Mouse (Mus musculus) WW6 (cell line): ENCODE results near the gene Adamts14.

Source experiments
- DNase-seq: peaks from one replicate; pipeline ENCODE4 v3.0.0-alpha.2; 2013; ENCODE audit warnings: low read depth, low spot score

Adamts14 gene

DNA sequence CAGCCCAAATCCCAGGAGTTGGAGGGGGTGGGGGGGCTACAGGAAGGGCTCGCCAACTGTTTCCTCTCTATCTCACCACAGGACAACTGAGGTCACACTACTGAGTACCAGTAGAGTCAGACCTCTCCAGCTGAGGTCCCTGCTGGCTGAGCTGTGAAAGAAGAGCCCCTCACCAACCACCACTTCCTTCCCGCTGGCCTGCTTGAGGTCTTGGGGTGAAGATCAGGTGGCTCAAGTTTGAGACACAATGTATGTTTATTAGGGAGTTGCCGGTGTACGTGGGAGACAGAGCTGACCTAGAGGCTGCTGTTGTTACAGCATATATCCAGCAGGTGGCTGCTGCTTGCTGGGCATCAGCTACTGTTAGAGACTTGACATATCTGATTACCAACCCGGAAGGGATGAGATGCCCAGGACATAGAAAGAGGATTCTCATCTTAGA is 2.5 kb upstream of the Adamts14 start:
- DNase-seq = peak; percentile 36

DNA sequence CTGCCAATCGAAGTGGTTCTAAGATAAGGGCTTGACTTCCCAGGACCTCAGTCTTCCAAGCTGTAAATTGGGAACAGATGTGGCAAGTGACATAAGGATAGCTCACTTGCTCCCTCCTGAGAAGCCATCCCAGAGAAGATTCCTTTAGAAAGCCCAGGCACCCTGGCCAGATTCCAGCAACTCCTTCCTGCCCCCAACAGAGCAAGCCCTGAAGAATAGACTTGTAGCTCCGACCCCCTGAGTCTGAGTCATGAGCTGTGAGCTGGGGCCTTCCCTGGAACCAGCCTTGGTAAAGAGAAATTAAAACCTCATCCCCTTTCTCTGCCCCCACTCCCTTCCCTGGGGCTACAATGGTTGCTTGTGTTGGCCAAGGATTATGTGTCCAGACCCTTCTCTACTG is 1.3 kb upstream of the Adamts14 start:
- no peak for DNase-seq

DNA sequence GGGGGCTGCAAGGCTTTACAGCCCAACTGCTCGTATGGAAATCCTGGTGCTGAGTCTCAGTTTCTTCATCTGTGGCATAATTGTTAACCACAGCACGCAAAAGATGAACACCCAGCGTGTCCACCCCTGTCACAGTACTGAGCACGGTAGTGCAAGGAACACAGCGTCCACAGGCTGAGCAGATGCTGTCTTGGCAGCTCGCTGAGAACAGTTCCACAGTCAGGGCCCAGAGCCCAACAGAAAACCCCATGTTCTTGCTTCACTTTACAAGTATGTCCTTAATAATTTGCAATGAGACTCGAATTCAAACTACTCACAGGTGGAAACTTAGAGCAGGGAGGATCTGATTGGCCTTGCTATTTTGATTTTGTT is 592 bp upstream of the Adamts14 start:
- DNase-seq = no peak

DNA sequence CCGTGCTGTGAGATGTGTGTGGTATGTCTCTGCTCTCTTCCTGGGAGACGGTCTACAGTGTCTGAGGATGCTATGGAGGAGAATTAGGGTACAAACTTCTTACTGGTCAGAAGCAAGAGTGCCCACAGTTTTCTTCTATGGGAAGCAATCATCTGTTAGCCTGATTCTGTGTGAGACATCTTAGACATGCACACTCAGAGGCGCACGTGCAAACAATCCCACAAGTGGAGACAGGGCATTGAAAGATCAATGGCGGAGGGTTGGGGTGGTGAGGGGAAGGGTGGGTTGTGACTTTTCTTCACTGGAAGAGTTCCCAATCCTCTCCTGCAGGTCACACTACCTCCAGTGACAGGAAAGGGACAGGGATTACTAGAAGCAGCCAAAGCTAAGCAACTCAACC is 607 bp downstream of the Adamts14 start:
- no peak for DNase-seq

DNA sequence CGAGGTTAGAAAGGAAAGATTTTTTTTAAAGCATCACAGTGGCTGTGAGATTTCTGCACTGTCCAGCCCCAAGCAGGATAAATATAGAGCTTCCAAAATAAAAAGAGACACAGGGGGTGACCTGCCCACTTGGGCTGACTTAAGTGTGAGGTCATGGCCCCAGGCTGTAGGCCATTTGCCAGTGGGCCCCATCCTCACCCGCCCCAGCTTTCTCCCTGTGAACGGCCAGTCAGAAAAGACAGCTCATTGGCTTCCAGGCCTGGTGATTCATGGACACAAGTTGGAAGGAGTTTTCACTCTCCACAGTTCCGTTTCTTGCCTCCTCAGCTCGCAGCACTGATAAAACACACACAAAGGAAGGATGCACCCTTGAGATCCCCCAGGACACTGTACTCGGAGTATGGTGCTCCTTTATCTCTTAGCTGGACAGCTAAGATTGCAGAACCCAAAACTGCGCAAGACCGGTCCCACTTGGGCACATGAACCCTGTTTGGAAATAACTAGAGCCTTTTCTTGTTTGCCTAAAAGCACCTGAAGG is 1.1 kb downstream of the Adamts14 start:
- DNase-seq = no peak

DNA sequence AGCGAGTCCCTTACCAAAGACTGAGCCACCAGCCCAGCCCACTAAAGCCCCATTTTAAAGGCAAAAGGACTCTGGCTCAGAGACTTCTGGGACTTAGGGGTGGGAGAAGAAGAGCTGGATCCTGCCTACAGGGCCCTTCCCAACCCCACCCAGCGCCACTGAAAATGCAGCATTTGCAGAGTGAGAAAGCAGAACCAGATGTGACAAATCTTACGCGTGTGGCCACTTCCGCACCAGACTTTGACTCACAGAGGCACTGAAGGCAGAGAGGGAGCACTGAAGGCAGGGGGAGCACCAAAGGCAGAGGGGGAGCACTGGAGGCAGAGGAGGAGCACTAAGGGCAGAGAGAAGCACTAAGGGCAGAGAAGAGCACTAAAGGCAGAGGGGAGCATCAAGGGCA is 5.9 kb downstream of the Adamts14 start:
- no peak for DNase-seq

DNA sequence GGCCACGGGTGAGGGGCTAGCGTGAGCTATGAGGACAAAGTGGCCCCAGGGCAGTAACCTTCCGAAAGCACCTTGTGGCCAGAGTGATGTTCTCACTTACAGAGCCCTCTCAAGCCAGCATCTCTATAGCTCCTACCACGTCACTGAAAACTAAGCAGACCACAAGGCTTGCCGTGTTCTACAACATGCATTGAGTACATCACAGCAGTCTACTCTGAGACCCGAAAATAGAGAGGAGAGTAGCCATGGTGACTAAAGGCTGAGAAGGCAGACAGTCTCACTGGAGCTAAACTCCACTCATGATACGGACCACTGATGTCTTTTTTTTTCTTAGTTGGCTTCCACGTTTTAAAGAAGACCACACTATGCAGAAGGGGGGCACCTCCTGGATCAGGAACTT is 9.6 kb downstream of the Adamts14 start:
- no peak for DNase-seq

DNA sequence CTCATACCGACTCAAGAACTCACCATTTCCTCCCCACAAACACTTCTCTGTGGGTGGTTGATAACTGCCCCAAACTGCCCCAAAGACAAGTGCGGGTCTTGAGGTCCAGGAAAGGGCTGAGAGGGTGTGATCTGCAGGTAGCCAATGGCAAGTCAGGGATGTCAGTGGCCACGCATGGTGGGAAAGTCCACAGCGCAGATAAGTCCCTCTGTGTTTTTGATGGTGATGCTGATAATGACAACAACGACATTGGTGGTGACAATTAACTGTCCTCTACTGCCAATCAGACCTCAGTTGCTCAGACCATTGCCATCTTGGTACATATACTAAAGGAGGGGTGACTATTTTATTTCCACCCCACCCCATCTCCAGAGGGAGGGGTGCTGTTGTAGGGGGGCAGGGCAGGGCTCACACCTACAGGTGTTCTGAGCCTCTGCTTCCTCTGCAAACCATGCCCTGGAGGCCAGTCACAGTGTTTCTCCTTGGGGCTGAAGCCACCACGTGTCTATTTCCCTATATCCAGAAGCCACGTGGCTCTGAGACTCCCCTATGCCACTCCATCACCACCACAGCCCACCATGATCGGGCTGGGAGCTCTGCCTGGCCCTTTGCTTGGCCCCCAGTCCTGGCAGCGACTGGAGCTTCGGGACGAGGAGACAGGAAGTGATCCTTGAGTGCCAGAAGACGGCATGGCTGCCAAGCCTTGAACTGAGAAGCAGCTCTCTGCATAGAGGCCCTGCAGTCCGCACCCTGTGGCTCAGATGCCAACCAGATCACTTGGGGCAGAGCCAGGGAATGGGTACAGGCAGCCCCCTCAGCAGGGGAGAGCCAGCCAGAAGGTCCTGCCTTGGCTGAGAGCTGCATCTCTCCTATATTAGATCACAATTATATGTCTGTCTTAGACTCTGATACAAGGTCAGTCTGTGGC is 11.7 kb downstream of the Adamts14 start:
- no peak for DNase-seq

DNA sequence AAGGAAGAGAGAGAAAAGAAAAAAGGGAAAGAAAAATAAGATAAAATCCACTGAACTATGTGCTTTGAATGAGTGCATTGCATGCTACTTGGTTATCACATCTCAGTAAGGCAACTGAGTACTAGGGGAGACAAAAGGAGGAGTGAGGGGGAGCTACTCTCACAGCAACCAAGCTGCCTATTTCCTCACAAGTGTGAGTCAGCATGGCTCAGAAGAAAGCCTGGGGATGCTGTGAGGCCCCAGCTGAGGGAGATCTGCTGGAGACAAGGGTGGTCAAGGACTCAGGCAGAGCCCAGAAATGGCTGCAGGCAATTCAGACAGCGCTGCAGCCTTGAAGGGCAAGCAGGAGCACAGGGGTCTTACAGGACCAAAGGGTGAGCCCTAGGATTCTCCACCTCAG is 15.1 kb downstream of the Adamts14 start:
- DNase-seq = no peak

DNA sequence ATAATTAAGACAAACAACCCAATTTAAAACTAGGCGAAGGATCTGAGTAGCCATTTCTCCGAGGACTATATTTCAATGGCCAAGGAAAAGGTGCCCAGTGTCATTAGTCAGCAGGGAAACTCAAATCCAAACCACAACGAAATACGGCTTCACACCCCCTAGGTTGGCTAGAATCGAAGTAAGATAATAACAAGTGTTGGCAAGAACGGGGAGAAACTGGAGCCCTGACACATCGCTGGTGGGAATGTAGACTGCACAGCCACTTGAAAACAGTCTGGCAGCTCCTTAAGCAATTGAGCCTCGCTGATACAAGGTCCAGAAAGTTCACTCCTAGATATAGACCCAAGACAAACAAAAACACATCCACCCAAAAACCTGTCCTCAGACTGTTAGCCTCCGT is 16.6 kb downstream of the Adamts14 start:
- no peak for DNase-seq

DNA sequence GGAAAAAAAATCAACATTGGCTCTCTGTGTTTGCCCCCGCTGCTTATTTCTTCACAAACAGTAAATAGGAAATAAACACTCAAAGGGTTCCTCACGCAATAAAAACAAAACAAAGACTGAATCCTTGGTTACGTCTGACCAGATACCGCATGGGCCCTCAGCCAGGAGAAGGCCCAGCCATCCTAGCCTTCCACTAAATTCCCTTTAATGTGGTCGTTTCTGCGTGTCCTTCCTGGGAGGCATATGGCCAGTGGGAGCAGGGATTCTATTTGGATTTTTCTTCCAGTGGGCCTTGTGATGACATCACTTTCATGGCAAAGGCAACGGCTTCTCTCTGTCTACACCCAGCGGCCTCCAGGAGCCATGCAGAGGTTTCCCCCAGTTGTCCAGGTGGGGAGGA is 18.0 kb downstream of the Adamts14 start:
- DNase-seq = no peak

DNA sequence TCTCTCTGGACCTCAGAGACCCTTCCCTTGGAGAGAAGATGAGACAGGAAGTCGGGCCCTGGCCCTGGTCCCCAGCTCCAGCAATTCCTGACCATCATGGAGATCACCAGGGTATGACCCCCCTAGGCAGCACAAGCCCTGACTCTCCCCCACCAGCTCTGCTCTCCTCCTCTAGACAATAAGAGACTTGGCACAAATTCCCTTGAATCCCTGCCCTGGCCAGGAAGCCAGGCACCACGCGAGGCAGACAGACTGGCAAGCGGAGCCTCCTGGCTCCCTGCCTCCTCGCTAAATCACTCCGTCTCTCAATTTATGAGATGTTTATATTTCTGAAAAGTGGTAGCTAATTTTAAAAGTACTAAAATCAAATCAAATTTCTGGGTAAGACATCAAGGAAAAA is 18.5 kb downstream of the Adamts14 start:
- DNase-seq = no peak

DNA sequence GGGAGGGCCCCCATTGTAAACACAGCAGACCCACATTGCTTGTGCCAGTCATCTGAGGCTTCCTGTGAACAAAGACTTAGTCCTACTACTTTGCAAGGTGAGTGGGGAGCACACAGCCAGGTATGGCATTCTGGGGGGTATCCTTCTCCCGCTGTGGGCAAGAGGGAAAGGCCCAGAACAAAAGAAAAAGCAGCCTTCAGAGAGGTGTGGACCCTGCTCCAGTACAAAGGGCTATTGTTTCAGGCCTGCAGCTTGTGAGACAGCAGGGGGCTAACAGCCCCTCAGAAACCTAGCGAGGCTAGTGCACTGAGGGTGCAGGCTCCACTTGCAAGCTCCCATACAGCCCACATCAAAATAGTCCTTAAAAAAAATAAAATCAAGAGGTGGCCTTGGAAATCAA is 23.3 kb downstream of the Adamts14 start:
- DNase-seq = no peak

DNA sequence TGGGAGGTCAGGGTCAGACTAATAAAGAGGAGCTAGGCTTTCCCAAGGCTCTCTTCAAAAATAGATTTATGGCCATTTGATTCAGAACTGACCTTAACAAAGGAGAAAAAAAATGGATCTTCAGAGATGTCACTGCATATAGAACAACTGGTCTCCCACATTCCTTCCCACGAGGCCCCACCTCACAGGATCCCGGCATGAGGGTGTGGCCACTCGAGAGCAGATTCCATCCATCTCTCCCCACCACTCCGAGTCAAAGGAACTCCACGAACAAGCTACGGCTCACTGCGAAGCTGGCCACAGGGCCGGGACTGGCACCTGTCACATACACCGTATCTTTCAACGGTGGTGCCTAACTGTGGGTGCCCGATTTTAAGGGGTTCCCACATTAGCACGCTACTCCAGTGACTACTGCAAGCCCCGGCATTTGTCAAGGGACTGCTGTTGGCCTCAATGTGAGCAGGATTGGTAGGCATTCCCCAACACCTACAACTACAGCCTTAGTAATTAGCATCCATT is 24.6 kb downstream of the Adamts14 start:
- DNase-seq = no peak

DNA sequence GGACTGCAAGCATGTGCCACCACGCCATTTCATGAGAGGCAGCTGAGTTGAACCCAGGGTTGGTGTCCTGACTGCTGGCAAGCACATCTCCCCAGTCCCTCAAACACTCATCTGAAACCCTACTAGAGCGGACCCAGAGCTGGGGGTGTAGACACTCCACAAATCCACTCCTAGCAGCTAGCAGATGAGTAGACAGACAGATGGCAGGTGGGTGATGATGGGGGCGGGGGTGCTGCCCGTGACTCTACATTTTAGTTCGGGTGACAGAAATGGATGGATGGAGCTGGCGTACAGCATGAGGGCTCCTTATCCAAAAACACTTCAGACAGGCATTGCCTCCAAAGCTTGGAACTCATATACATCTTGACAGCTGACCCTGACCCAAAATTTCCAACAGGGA is 26.9 kb downstream of the Adamts14 start:
- DNase-seq = no peak

DNA sequence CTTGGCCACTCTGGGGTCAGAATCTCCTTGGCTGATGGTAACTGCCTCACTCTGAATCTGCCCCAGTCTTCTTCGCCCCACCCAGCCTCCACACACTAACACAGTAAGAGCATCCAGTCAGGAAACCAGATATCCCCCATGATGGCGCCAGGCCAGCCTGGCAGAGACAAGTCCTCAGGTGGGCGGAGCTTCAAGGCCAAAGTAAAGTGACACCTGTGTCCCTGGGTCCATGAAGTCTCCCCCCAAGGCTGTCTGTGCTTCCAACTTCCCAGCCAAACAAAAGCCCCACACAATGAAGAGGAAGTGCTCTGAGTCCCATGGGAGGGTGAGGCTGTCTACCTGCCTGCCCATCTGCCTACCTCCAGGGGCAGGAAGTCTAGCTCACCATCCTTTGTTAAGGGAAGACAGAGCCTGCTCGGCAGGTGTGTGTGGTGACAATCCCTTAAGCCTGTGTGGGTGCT is 31.2 kb downstream of the Adamts14 start:
- DNase-seq = no peak

DNA sequence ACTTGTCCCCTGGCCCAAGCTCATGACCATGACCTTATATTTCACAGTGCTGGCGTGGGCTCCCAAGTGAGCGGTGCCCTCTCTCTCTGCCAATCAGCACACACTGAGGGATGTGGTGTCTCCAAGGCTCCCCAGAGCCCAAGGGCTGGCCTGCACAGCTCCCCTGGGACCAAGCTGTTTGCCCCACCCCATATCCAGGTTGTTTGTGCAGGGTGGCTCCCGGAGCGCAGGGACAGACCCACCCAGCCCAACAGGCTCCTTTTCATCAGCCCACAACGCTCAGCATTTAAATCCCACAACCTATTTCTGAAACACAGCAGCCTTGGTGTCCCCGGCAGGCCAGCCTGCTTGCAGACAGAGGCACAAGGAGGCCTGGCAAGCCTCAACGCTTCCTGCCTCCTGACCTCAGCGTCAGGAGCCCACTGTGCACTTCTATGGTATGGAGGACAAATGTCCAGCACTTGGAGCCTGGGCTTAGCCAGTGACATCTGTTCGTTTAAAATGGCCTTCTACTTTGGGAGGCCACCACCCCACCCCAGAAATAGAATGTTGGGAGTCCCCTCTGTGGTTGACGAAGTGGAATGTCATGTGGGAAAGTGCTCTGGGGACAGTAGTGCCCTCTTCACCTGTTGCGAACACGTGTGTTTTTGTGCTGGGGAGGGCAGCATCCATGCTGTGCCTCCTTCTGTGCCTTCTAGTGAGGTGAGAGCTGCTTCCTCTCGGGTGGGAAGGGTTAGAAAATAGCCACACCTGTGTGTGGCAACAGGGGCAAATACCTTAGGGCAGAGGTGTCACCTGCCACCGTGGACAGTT is 32.9 kb downstream of the Adamts14 start:
- DNase-seq = no peak

DNA sequence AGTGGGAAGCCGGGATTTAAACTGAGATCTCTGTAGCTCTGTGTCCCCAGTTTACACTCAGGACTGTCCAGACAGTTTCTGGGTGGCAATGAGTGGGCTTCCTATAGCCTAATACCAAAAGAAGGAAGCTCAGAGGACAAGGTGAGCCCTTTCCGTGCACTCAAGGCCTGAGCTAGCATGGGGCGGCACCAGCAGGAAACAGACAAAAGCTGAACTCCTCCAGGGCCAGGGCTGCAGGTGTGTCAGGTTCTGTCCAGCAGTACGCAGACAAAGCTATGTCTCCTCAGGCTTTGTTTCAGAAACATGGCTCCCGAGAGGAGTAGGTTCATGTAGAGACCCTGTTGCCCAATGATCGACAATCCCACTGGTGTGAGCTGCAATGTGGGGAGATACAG is 35.9 kb downstream of the Adamts14 start:
- no peak for DNase-seq

DNA sequence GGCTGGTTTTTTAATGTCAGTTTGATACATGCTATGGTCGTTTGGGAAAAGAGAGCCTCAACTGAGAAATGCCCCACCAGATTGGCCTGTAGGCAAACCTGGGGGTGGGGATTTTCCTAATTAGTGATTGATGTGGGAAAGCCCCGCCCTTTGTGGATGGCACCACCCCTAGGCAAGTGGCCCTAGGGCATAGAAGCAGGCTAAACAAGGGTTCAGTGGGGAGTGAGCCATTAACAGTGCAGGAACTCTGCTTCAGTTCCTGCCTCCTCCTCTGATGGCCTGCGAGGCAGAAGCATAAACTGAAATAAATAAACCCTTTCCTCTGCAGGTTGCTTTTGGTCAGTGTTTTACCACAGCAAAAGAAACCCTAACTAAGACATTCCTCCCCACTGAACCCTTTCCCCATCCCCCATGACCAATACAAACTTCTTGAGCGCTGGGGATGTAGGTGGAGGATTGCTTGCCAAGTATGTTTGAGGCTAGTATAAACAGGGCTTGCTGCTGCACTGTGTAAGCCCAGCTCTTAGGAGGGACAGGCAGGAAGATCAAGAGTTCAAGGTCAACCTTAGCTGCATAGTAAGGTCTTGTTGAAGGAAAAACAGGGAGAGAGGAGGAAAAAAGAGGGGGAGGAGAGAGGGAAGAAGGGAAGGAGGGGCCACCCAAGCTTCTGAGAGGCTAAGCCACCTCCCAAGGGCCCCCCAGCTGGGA is 36.4 kb downstream of the Adamts14 start:
- DNase-seq = no peak

DNA sequence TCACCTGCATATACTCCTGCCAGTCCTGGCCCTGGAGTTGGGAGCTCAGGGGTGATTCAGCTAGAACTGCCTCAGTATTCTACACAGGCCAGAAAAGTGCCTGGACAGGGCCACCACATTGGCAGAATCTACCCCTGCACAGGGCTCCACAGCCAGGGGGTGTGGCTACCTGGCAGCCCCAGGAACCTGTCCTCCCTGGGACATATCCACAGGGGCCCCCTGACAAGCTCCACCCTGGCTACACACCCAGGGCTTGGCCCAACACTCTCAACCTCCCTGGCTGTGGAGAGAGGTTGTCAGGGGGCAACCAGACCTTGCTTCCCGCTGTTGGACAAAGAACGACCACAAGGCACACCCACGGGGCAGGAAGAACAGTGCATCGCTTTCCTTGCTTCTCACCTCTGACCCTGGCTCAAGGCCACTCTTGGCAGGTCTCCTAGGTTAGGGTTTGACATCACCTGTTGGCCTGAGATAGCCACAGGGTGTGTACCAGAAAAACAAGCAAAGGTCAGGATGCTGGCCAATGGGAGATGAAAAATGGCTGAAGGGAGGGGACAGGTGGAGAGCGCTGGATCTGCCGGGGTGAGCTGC is 37.5 kb downstream of the Adamts14 start:
- DNase-seq = no peak

DNA sequence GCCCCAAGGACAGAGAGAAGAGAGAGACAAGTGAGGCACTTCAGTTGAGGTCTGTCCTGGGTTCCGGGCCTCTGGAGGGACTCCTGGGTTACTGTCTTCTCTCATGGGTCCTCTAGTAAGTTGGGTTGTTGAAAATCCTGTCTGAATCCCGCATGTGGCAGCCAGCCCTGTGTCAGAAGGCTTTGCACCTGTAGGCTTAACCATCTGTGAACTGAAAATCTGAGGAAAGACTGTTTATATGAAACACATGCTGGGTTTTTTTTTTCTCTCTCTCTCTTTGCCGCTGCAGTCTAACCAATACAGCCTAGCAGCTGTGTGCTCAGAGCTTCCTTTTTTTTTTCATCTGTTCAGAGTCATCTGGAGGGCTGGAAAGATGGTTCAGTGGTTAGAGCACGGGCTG is 38.9 kb downstream of the Adamts14 start:
- DNase-seq = no peak
